8 mouse cellular contexts compared by ENCODE assay signal in genomic region chr8:95533584-95534387, GRCm38 (mm10). TPM values are rescaled to one million over a fixed set of nuclear protein-coding genes. Genes with fewer than 3 reads are reported as not detected.
DNase-seq lines count a peak whose midpoint lies in the region; ATAC-seq and TF ChIP-seq lines count a peak whose summit lies in the region.

TSS of gene Ccdc113 (plus strand) at chr8:95534085.

- peak within 1 kb of the TSS; percentile 44 for H3K4me3 ChIP-seq in embryonic facial prominence, embryonic 12.5 days
- peak within 1 kb of the TSS; percentile 50 for H3K4me3 ChIP-seq in heart, embryonic 11.5 days (ENCODE audit: low read depth, low read length)
- H3K4me3 ChIP-seq in kidney, embryonic 16.5 days (ENCODE audit: low read length) = peak within 1 kb of the TSS; percentile 51
- H3K4me3 ChIP-seq in liver, adult 2 months (ENCODE audit: insufficient read depth, low read depth, low read length) = peak within 1 kb of the TSS; percentile 50; the same call in 1 of the 2 replicates
- H3K4me3 ChIP-seq in midbrain, embryonic 16.5 days (ENCODE audit: low read depth, low read length) = peak within 1 kb of the TSS; percentile 46

- no peaks in the 10 kb centered on the region for H3K79me2 ChIP-seq in liver, adult 2 months (ENCODE audit: control insufficient read depth, insufficient read depth, low read length)

- peak within 1 kb of the TSS; percentile 38; the same call in 1 of the 2 replicates for H3K9ac ChIP-seq in embryonic facial prominence, embryonic 12.5 days
- peak within 1 kb of the TSS; percentile 62 for H3K9ac ChIP-seq in heart, embryonic 11.5 days (ENCODE audit: low read depth, low read length)
- H3K9ac ChIP-seq in kidney, embryonic 16.5 days (replicated peaks; ENCODE audit: low read length) = peak within 1 kb of the TSS; percentile 57
- H3K9ac ChIP-seq in liver, adult 2 months (ENCODE audit: low read depth, low read length) = peak within 1 kb of the TSS; percentile 7; the same call in 1 of the 2 replicates
- H3K9ac ChIP-seq in midbrain, embryonic 16.5 days (ENCODE audit: low read depth, low read length) = peak within 1 kb of the TSS; percentile 61

- peak; percentile 12 for DNase-seq in A20 (ENCODE audit: low read depth, low spot score)
- DNase-seq in adrenal gland, postnatal 25 days = peak; percentile 71
- DNase-seq in liver, adult 2 months (ENCODE audit: extremely low read depth, low read depth, low spot score) = no peak
- DNase-seq in spleen, postnatal 10 days (ENCODE audit: low spot score in 2 of 2) = peak; percentile 27 to 53

- H3K9me3 ChIP-seq in embryonic facial prominence, embryonic 12.5 days = no peaks in the 10 kb centered on the region
- no peaks in the 10 kb centered on the region for H3K9me3 ChIP-seq in heart, embryonic 11.5 days (replicated peaks; ENCODE audit: control insufficient read depth, low read length)
- no peaks in the 10 kb centered on the region for H3K9me3 ChIP-seq in kidney, embryonic 16.5 days (ENCODE audit: low read length)
- H3K9me3 ChIP-seq in midbrain, embryonic 16.5 days (replicated peaks; ENCODE audit: control insufficient read depth, low read length, poor library complexity, severe bottlenecking) = no peaks in the 10 kb centered on the region

- no peak within 1 kb of the TSS for H3K27ac ChIP-seq in embryonic facial prominence, embryonic 12.5 days
- no peak within 1 kb of the TSS for H3K27ac ChIP-seq in heart, embryonic 11.5 days (ENCODE audit: low read depth, low read length)
- no peak within 1 kb of the TSS for H3K27ac ChIP-seq in kidney, embryonic 16.5 days (ENCODE audit: low read length)
- no peak within 1 kb of the TSS for H3K27ac ChIP-seq in liver, adult 2 months (replicated peaks; ENCODE audit: insufficient read depth, low read depth, low read length)
- H3K27ac ChIP-seq in midbrain, embryonic 16.5 days (ENCODE audit: low read length) = no peak within 1 kb of the TSS

- no peak for TF ChIP-seq CTCF in liver, adult 2 months (IDR thresholded peaks at IDR 0.05; ENCODE audit: low read depth, low read length)

- H3K27me3 ChIP-seq in embryonic facial prominence, embryonic 12.5 days = no peaks in the 10 kb centered on the region
- H3K27me3 ChIP-seq in heart, embryonic 11.5 days (ENCODE audit: control insufficient read depth, insufficient read depth, low read length) = no peaks in the 10 kb centered on the region
- no peaks in the 10 kb centered on the region for H3K27me3 ChIP-seq in kidney, embryonic 16.5 days (ENCODE audit: insufficient read depth, low read length)
- H3K27me3 ChIP-seq in liver, adult 2 months (ENCODE audit: control insufficient read depth, insufficient read depth, low read length) = 0 out of 2 replicates have a peak, but pooled peaks cover 5% of the 10 kb centered on the region
- no peaks in the 10 kb centered on the region for H3K27me3 ChIP-seq in midbrain, embryonic 16.5 days (ENCODE audit: control insufficient read depth, insufficient read depth, low read depth, low read length)

- no peaks in the 10 kb centered on the region for H3K36me3 ChIP-seq in embryonic facial prominence, embryonic 12.5 days
- no peaks in the 10 kb centered on the region for H3K36me3 ChIP-seq in heart, embryonic 11.5 days (ENCODE audit: control insufficient read depth, insufficient read depth, low read length)
- H3K36me3 ChIP-seq in kidney, embryonic 16.5 days (ENCODE audit: insufficient read depth, low read length) = no peaks in the 10 kb centered on the region
- no peaks in the 10 kb centered on the region for H3K36me3 ChIP-seq in liver, adult 2 months (ENCODE audit: control insufficient read depth, insufficient read depth, low read length)
- H3K36me3 ChIP-seq in midbrain, embryonic 16.5 days (ENCODE audit: control insufficient read depth, insufficient read depth, low read length) = no peaks in the 10 kb centered on the region

- TF ChIP-seq POLR2A in liver, adult 2 months (IDR thresholded peaks at IDR 0.05; ENCODE audit: extremely low read depth, insufficient read depth, low read length) = no peak

- WGBS in embryonic facial prominence, embryonic 12.5 days = 9% methylated on average over 33 of the region's 33 CpGs
- WGBS in heart, embryonic 11.5 days (ENCODE audit: insufficient replicate concordance) = 9% methylated on average over 33 of the region's 33 CpGs
- WGBS in kidney, embryonic 16.5 days = 7% methylated on average over 33 of the region's 33 CpGs
- 10% methylated on average over 33 of the region's 33 CpGs for WGBS in liver, adult 2 months
- whole genome bisulfite sequencing in midbrain, embryonic 16.5 days = 4% methylated on average over 33 of the region's 33 CpGs

- peak within 1 kb of the TSS; percentile 77 for H3K4me2 ChIP-seq in embryonic facial prominence, embryonic 12.5 days (replicated peaks)
- peak within 1 kb of the TSS; percentile 78 for H3K4me2 ChIP-seq in heart, embryonic 11.5 days
- peak within 1 kb of the TSS; percentile 79 for H3K4me2 ChIP-seq in kidney, embryonic 16.5 days (replicated peaks; ENCODE audit: low read depth, low read length)
- H3K4me2 ChIP-seq in midbrain, embryonic 16.5 days (ENCODE audit: low read length) = peak within 1 kb of the TSS; percentile 70

- ATAC-seq in embryonic facial prominence, embryonic 12.5 days (ENCODE audit: insufficient number of reproducible peaks, insufficient read depth, low FRiP score, low TSS enrichment) = peak; percentile 78; the same call in 1 of the 2 replicates
- ATAC-seq in heart, embryonic 11.5 days (replicated peaks; ENCODE audit: insufficient number of reproducible peaks, low FRiP score, low TSS enrichment) = peak; percentile 77; the same call in 1 of the 2 replicates
- peak; percentile 90 for ATAC-seq in kidney, embryonic 16.5 days (ENCODE audit: low FRiP score, low TSS enrichment)
- ATAC-seq in midbrain, embryonic 16.5 days = peak; percentile 92

- peaks cover 9% of the 10 kb centered on the region for H3K4me1 ChIP-seq in embryonic facial prominence, embryonic 12.5 days
- H3K4me1 ChIP-seq in heart, embryonic 11.5 days (ENCODE audit: control insufficient read depth, insufficient read depth, low read length) = no peaks in the 10 kb centered on the region
- peaks cover 3% of the 10 kb centered on the region; the same call in 1 of the 2 replicates for H3K4me1 ChIP-seq in kidney, embryonic 16.5 days (ENCODE audit: insufficient read depth, low read length)
- H3K4me1 ChIP-seq in liver, adult 2 months (ENCODE audit: control insufficient read depth, insufficient read depth, low read length) = peaks cover 6% of the 10 kb centered on the region; the same call in 1 of the 2 replicates
- H3K4me1 ChIP-seq in midbrain, embryonic 16.5 days (ENCODE audit: control insufficient read depth, insufficient read depth, low read length) = peaks cover 4% of the 10 kb centered on the region; the same call in 1 of the 2 replicates

RNA-seq across cellular contexts. Expression of gene Ccdc113, which starts in this region (rescaled TPM):
- 1.4 TPM in 1 of 2 replicates, not detected in the other for total RNA-seq in adrenal gland, postnatal 25 days (2021)
- polyA plus RNA-seq in embryonic facial prominence, embryonic 12.5 days (2016; fragmentation: Nextera tagmentation; extraction: Ambion mirVana) = 0.20 and 0.29 TPM in 2 replicates
- polyA plus RNA-seq in heart, embryonic 11.5 days (2014; fragmentation: Nextera tagmentation; extraction: Ambion mirVana) = 2.2 and 2.3 TPM in 2 replicates
- polyA plus RNA-seq in kidney, embryonic 16.5 days (2015; fragmentation: Nextera tagmentation; extraction: Ambion mirVana) = 1.2 TPM in 2 replicates
- total RNA-seq in liver, adult 2 months (2014; rRNA removed) = not detected in 2 replicates
- polyA plus RNA-seq in liver, adult 2 months (2012; rRNA removed) = not detected in 2 replicates
- 2.4 and 2.7 TPM in 2 replicates for polyA plus RNA-seq in midbrain, embryonic 16.5 days (2015; fragmentation: Nextera tagmentation; extraction: Ambion mirVana)

Comparison
In these comparisons a context has a peak if more than half of its experiments do, and no peak if none do; other contexts are left out.
1. Peak in ATAC-seq, H3K4me3 ChIP-seq, H3K9ac ChIP-seq and H3K4me2 ChIP-seq in embryonic facial prominence, embryonic 12.5 days; RNA of the gene not detected or under 1 TPM.
2. H3K9ac ChIP-seq: peak in every context shown above with its lines; median percentile 62 in heart, embryonic 11.5 days; 61 in midbrain, embryonic 16.5 days; 57 in kidney, embryonic 16.5 days; 38 in embryonic facial prominence, embryonic 12.5 days; 7 in liver, adult 2 months.